Mouse (Mus musculus) T-helper 2 cell (primary cell): ENCODE results near the gene Capg.

Experiments used
- in situ Hi-C: fragments of 300-600 bp; cut with MboI, MseI; formaldehyde crosslinking; loops from one replicate; pipeline ENCODE4 v1.15.1; 2025; ENCODE audit warnings: high pct_unique_total_duplicates

Gene Capg

DNA sequence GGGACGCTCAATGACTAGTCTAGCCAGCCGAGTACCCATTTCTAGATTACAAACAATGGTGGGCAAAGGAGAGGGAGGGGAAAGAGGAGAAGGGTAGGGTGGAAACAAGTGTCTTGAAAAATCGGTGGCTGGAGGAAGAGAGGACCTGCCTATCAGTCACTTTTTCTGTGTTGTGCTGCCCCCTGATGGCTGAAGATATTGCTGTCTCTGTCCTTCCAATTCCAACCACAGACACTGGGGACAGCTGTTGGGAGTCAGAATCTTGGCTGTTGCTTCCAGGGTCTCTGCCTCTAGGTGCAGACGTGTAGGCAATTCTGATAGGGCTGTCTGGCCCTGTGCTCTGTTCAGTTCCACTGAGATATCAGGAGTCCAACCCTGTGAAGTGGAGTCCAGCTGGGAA, 21.9 kb downstream of the Capg start:
- in situ Hi-C loops: loop anchor here (5.0 kb wide), 1 partner anchor 139 kb away; no protein-coding TSS in a partner anchor

DNA sequence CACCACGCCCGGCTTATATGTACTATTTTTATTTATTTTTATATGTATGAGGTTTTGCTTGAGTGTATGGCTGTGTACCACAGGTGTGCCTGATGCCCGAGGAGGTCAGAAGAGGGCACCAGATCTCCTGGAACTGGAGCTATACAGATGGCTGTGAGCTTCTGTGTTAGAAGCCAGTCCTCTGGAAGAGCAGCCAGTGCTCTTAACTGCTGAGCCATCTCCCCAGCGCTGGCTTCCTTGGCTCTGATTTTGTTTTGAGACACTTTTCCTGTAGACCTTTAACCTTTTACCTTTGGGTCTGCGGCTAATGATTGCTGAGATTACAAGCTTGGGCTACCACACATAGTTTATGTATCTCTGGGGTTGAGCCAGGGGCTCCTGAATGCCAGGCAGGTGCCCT, 23.3 kb downstream of the Capg start:
- in situ Hi-C loops: loop anchor here (5.0 kb wide), 1 partner anchor 140 kb away; no protein-coding TSS in a partner anchor

DNA sequence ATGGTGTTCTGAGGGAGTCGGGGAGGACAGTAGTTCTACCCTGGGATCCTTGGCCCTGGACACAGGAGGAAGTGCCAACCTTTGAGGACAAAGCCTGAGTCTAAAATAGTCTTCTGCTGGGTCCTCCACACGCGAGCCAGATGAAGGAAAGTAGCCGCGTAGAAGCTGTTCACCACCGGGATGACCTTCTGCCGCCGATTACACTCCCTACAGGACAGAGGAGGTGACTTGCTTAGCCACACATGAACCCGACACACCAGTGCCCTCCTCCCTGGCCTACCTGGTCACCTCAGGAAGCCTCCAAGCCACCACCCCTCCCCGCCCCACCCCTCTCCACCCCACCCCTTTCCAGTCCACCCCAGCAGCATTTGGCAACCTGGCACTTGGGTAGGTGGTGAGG, 24.5 kb downstream of the Capg start:
- in situ Hi-C loops: loop anchor here (5.0 kb wide), 1 partner anchor 141 kb away; no protein-coding TSS in a partner anchor

DNA sequence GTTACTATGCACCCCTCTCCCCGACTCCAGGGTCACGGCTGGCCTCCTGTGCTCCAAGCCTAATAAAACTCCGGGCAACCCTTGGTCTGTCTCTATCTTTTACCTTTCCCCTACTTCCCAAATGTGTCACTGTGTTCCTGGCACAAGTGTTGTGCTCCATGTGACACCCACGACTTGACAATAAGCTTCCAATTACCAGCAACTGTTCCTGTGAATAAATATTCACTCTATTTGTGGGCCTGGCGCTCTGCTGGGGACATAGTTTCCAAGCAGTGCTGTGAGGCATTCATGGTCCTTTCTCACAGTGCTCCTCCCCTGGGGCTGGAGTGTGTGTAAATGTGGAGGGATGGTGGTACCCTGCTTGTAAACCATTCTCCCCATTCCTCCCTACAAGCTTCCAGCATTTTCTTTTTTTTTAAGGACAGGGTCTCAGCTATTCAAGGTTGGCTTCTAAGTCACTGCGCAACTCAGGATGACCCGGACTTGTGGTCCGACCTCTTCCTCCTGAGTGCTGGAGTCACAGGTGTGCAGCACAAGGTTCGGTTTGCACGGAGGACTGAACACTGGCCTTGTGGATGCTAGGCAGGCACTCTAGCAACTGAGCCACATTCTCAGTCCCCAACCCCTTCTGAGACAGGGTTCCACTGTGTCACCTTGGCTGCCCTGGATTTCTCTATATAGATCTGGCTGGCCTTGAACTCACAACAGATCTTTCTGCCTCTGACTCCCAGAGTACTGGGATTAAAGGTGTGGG, 26.6 kb downstream of the Capg start:
- in situ Hi-C loops: no loop called here

DNA sequence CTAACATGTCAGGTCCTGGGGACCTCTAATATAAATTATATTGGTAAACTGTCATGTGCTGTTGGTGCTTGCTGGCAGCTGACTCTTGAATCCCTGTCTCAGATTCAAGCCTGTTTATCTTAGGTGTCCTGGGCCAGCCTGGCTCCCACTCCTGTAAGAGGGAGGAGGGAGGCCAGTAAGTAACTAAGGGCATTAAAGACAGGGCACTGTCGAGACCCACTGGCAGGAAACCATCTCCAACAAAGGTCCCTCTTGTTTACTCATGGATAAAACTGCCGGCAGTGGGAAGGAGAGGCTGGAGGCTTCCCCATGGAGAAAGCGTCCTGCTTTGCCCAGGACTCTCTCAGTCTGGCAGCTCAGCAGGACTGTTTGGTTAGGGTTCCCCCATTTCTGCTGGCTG, 27.6 kb downstream of the Capg start:
- in situ Hi-C loops: no loop called here

DNA sequence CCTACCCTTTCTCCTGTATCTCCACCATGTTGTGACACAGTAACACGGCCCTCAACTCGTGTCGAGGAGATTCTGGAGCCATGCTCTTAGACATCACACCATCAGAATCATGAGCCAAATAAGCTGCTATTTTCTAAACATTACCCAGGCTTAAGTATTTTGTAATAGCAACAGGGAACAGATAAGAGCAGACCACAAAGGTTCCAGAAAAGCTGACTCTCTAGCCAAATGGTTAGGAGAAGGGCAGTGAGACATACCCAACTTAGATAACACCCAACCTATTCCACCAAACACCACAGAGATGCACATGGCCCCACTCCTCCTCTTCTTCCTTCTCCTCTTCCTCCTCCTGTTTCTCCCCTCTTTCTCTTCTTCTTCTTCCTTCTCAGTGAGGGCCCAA, 31.9 kb downstream of the Capg start:
- in situ Hi-C loops: no loop called here

DNA sequence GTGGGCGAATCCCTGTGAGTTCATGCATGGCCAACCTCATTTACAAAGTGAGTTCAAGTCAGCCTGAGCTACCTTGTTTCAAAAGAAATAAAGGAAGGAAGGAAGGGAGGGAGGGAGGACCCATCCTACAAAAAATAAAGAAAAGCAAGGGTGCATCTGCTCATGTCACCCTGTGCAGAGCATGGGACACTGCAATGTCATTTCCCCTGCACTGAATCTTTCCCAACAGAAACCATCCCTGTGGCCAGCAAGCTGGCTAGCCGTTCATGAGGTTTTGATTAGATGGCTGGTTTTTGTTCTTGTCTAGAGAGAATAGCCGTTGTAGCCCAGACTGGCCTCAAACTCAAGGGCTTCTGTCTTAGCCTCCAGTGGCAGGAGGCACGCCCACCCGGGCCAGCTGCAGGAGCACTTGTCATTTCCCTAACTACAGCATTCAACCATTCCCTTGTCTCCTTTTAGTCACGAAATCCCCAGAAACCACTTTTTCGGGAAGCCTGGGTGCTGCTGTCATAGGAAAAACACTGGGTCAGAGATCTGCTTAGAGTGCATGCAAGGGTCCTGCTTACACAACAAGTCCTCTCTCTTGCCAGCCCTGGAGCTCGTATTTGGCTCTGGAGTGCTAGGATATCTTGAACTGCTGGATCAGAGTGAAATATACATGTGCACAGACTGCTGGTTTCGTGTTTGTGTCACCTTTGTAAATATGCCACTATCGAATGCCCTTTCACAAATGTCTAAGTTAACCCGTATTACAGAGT, 37.6 kb downstream of the Capg start:
- in situ Hi-C loops: no loop called here

DNA sequence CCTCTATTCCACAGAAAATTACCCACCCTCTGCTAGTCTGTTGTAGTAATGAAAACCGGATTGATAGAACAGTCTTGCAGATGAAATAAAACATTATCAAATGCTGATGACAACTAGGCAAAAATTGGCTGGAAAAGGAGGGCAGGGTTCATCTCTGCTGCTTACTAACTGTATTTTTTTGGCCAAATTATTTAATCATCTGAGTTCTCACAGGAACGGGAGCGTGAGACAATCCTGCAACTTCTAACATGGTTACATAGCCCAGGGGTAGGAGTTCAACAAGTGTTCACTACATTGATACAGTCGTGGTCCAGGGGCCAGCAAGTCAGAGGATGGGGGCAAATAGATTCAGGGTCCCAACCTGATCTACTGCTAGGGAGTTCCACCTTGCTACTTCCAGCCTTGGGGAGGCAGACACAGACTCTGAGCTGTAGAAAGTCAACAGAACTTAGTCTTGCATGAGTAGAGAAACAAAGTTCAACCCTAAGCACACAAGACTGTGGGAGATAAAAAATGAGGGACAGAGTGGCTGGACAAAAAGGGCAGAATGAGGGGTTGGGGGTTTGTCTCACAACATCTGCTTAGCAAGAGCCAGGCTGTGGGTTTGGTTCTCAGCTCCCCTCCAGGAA, 39.1 kb downstream of the Capg start:
- in situ Hi-C loops: no loop called here

DNA sequence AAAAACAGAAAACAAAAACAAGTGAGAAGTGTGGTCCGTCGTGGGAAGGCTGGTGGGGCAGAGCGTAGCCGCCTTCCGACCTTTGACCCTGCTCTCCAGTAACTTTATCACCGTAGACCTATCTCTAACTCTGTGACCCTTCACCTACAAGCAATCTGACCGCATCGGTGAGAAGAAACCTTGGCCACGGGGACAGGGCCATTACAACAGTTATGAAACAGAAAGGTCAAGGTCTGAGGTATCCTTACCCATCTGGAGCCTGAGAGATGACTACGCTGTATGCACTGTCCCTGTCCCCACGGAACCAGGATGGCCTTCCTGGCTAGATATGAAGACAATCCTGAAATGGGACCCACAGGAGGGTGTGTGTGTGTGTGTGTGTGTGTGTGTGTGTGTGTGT, 40.0 kb downstream of the Capg start:
- in situ Hi-C loops: no loop called here

DNA sequence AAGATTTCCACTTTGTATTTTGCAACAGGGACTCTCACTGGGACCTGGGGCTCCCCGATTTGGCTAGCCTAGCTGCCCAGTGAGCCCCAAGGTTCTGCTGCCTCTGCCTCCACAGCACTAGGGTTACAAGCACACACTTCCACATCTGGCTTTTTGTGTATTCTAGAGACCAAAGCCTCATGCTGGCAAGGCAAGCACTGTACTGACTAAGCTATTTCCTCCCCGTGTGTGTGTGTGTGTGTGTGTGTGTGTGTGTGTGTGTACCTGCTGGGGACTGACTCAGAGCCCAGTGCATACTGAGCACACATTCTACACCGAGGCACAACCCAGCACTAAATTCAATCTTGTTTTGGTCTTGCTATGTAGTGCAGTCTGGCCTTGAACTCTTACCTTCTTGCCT, 42.5 kb downstream of the Capg start:
- in situ Hi-C loops: no loop called here

DNA sequence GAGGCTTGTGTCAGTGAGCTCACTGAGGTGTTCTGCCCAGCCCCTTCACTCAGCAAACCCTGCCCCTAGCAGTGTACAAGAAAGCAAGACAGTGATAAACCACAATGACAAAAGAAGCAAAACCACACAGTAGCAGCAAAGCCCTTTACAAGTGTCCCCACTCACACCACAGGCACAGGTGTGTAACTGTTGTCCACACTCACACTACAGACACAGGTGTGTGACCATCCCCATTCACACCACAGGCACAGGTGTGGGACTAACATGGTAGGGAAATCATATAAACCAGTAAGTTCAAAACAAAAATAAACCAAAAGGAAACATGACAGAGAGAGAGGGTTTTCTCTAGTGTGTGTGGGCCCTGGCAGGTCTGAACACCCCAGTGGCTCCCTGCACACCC, 44.1 kb downstream of the Capg start:
- in situ Hi-C loops: no loop called here

DNA sequence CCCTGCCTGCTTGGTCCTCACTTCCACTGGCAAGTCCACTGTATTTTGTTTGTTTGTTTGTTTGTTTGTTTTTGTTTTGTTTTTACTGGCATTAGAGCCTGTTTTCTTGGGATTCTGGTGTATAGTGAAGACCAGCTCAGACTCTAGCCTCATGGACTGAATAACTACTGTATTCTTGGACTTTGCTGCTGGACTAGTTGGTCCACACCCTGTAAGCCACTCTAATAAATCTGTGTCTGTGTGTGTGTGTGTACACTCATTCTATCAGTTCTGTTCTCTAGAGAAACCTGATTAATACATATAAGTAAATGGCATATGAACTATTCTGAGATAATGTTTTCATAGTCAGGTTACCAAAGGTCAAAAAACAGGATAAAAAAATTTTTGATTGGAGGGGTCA, 45.9 kb downstream of the Capg start:
- in situ Hi-C loops: no loop called here

DNA sequence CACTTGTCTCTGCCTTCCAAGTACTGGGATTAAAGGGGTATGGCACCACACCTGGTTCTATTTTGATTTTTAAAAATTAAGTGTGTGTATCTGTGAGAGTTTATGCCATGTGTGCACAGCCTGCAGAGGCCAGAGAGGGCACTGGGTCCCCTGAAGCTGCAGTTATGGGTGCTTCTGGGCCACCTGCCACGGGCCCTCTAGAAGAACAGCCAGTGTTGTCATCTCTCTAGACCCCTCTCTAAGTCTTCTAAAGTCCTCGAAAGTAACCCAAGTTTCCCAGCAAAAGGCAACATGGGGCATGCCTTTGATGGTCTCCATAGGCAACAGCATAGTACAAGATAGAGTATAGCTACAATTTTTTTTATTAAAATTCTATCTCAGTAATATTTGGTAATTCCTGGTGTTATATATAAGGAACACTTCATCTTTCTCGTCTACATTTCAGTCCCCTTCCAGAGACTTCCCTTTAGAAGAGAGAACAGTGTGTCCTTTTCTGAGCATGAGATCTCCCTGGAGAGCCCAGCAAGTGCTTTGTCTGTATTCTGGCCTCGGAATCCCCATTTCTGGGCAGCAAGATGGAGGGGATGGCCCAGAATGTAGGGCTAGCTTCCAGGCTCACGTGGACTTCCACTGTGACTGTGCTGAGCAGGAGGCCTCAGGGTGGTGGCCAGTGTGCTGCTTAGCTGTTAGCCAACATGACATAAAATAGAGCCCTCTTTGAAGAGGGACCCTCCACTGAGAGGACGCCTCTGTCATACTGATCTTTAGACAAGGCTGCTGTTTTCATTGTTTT, 49.0 kb downstream of the Capg start:
- in situ Hi-C loops: no loop called here

DNA sequence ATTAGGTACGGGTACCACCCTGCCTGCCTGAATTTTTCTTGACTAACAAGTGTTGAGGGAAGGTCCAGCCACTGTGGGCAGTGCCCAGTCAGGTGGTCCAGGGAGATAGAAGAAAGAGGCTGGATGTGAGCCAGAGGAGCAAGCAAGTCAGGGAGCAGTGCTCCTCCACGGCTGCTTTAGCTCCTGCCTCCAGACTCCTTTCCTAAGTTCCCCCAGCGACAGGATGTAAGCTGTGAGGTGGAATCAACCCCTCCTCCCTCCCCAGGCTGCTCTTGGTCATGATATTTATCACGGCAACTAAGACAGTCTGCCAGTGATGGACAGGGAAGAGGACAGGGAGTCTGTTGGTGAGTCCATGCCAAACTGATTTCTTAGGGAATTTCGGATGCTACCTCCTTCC, 49.7 kb downstream of the Capg start:
- in situ Hi-C loops: no loop called here

DNA sequence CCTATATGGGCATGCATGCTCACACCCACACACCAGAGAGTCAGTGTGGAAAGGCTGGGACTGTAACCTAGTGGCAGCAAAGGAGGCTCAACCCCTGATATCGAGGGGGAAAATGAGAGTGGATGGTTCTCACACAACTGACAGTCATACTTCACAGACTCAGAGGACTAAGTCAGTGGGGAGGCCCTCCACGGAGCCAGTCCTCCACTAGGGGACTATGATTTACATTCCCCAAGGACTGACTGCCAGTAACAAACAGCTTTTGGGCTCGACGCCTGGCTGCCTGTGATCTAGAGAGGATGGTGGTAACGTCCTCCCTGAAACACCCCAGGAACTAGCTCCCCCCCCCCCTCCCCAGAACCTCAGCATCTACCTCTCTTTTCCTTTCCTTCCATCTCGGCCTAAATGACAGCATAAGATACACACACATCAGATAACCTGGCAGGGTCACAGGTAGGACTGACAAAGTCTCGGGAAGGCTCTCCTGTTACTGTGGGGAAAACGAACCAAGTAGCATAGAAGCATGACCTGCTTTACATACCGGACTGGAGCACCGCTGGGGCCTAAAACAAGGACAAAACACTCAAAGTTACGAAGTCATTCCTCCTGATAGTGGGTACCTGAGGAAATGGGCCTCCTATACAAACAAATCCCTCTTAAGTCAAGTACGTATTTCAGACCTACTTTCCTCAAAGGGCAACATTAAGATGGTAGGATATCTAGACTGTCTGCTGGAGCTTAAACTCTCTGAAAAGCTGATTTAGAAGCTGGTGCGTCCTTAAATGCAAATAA, 53.1 kb downstream of the Capg start:
- in situ Hi-C loops: no loop called here

DNA sequence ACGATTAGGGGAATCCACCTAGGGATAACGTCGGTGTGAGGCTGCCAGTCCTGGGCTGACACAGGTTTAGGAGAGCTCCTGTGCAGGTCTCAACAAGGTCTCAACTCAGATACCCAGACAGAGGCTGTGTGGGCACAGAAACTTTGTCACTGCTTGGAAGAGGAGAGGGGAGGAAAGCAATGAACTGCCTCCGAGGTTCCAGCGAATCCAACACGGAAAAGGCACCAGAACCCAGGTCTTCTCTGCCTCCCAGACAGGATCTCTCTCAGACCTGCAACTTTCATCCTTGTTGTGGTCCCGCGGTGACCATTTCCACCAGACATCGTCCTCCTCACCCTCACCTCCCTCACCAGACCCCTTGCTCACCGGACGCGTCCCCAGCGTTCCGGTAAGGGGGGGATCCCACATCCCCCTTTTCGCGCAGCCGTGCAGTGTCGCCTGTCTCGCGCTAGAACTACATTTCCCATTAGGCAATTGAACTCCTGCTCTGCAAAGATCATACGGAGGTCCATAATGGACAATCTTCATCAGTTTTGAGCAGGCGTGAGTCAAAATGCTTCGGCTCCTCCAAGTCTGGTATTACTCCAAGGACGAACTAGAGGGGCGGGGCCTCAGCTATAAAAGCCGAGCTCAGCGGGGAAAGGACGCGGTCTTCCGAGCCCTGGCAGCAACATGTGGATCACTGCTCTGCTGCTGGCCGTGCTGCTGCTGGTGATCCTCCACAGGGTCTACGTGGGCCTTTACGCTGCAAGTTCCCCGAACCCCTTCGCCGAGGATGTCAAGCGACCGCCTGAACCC, 54.0 kb downstream of the Capg start, which contains the start of the genes Elmod3 and Retsat:
Elmod3 (minus strand) TSS at position 458 of the 798 bp plus-strand sequence.
Retsat (plus strand) TSS at position 520 of the 798 bp plus-strand sequence.
- in situ Hi-C loops: no loop called here

DNA sequence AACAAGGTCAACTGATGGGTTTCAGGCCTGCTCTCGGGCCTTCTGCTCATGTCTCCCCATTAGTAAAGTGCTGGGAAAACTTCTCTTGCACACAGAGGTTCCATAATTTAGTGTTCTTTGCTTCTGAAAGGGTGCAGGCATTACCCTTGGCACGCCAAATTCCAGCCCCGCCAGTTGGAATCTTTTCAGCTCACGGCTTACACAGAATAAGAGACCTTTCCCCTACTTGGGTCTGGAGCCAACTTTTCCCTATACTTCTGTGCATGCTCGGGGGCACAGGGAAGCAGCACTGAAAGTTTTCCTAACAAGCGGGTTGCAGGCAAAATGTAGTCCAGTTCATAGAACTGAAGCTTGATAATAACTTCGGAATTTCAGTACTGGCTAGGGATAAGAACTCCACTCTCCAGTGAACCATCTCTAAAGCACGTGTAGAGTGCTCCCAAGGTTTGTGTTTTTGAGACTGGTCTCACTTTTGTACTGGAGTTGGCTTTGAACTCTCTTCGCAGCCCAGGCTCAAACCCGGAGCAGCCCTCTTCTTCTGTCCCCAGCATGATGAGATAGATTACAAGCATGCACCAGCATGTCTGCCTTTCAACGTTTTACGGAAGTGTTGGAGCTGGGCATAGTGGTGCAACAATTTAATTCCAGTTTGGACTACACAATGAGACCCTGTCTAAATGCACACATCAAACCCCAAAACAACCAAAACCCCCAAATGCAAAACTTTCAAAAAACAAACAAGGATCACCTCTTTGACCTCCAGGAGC, 54.8 kb downstream of the Capg start:
- in situ Hi-C loops: no loop called here

DNA sequence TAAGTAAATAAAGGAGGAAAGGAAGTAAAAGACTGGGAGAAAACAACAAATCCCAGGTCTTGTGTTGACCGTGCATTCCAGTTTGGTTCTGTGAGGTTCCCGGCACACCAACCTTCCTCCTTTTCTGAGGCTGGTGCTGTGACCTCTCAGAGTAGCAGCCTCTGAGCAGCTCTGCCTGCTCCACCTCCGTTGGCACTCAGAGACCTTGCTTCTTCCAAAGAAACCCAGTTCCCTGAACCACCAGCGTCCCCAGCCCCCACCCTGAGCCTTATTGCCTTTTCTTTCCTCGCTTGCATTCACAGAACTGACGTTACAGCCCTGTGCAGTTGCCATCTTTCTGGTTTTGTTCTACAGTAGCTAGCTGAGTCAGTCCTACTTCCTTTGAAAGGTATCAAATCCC, 56.0 kb downstream of the Capg start:
- in situ Hi-C loops: no loop called here

DNA sequence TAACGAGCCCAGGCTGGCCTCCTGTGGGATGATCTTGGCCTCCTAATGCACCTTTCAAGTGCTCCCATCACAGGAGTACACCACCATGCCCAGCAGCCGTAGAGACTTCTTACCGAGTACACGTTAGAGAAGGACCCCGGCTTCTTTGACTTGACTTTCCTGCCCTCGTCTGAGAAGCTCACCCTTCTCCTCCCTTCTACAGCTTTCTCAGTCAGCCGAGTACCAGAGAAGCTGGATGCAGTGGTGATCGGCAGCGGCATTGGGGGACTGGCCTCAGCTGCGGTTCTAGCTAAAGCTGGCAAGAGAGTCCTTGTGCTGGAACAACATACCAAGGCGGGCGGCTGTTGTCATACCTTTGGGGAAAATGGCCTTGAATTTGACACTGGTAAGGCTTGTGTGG, 56.6 kb downstream of the Capg start:
- in situ Hi-C loops: no loop called here
